17 mouse cellular contexts compared by ENCODE assay signal in the genomic region with DNA sequence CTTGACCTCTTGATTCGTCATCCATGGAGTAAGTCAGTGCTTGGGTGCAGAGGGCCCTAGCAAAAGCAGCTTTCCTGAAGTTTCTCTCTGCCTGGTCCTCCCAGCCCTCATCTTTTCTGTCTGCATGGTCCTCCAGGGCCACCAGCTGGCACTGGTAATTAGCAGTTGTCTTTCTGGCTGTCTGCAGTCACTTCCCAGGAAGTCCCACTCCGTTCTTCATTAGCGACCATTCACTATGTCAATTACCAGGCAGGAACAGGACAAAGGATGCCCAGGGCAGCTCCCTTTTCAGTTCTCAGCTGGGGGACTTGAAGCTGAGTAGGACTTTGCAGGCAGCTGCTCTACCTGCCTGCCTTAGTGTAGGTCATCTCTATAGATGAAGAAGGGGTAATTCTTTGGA.
A peak's percentile ranks its signal among the peaks of the same experiment; 100 is the strongest.
DNase-seq lines count a peak whose midpoint lies in the region; ATAC-seq and TF ChIP-seq lines count a peak whose summit lies in the region.
"Had no signal": no experiment of that assay in that cellular context is flagged by ENCODE, and none has a peak within 500 bp of the region (broad histone marks: within the 10 kb centered on the region; RNA-seq: fewer than 3 reads in every experiment).

No protein-coding gene starts in this region.

- DNase-seq in midbrain, embryonic 11.5 days (ENCODE audit: low spot score, missing footprints), result peak; percentile 72
- peak; percentile 22 for DNase-seq in brain, adult 2 months (ENCODE audit: low read depth, low spot score)
- peak; percentile 64 for DNase-seq in brain, embryonic 14.5 days (ENCODE audit: low read depth)
- DNase-seq in left cerebral cortex, postnatal 25 days (ENCODE audit: low spot score in 2 of 2), result no peak
- DNase-seq: adrenal gland, postnatal 10 days; adrenal gland, postnatal 25 days; cerebellum, adult 11 months; cerebellum, adult 8-10 months; cerebellum, adult 9-11 months; cerebellum, postnatal 36 days; embryo, embryonic 11 days had no signal

- H3K4me3 ChIP-seq in midbrain, embryonic 11.5 days (ENCODE audit: low read depth, low read length), result no peak overlapping the region
- no peak overlapping the region for H3K4me3 ChIP-seq in midbrain, embryonic 15.5 days
- H3K4me3 ChIP-seq: embryonic facial prominence, embryonic 13.5 days; embryonic facial prominence, embryonic 15.5 days; erythroblast, embryonic 14.5 days; forebrain, embryonic 13.5 days had no signal

- ATAC-seq in midbrain, embryonic 11.5 days (ENCODE audit: low FRiP score), result no peak
- no peak for ATAC-seq in midbrain, embryonic 15.5 days (replicated peaks)
- ATAC-seq: forebrain, embryonic 13.5 days; forebrain, embryonic 16.5 days had no signal

- H3K4me2 ChIP-seq in midbrain, embryonic 11.5 days, result no peak overlapping the region
- H3K4me2 ChIP-seq in midbrain, embryonic 15.5 days, result no peak overlapping the region
- H3K4me2 ChIP-seq: embryonic facial prominence, embryonic 13.5 days; embryonic facial prominence, embryonic 15.5 days; forebrain, embryonic 13.5 days had no signal

- no peak for TF ChIP-seq CTCF in brain, embryonic 14.5 days (IDR thresholded peaks at IDR 0.05; ENCODE audit: borderline replicate concordance, extremely low read depth, insufficient read depth, insufficient read length)

- H3K27ac ChIP-seq in midbrain, embryonic 11.5 days (ENCODE audit: low read depth, low read length), result no peak overlapping the region
- H3K27ac ChIP-seq in midbrain, embryonic 15.5 days, result no peak overlapping the region
- H3K27ac ChIP-seq: embryonic facial prominence, embryonic 13.5 days; embryonic facial prominence, embryonic 15.5 days; forebrain, embryonic 13.5 days had no signal

- 68% methylated on average over 3 of the region's 3 CpGs for WGBS in midbrain, embryonic 11.5 days
- 63% methylated on average over 3 of the region's 3 CpGs for WGBS in midbrain, embryonic 15.5 days

- H3K9me3 ChIP-seq in midbrain, embryonic 11.5 days (ENCODE audit: control insufficient read depth, low read length), result no peaks in the 10 kb centered on the region
- H3K9me3 ChIP-seq in midbrain, embryonic 15.5 days, result no peaks in the 10 kb centered on the region
- H3K9me3 ChIP-seq: embryonic facial prominence, embryonic 13.5 days; embryonic facial prominence, embryonic 15.5 days; forebrain, embryonic 13.5 days had no signal

- intact Hi-C loops in left cerebral cortex, postnatal 25 days (cut with DNase I), result no loop called here

- H3K4me1 ChIP-seq in midbrain, embryonic 11.5 days (ENCODE audit: control insufficient read depth, insufficient read depth, low read length), result peaks cover 9% of the 10 kb centered on the region
- H3K4me1 ChIP-seq in midbrain, embryonic 15.5 days, result peaks cover 20% of the 10 kb centered on the region
- H3K4me1 ChIP-seq: embryonic facial prominence, embryonic 13.5 days; embryonic facial prominence, embryonic 15.5 days had no signal

- TF ChIP-seq POLR2A in brain, embryonic 14.5 days (IDR thresholded peaks at IDR 0.05; ENCODE audit: borderline replicate concordance, extremely low read depth, insufficient read depth, insufficient read length, poor library complexity, severe bottlenecking), result no peak

- H3K27me3 ChIP-seq in midbrain, embryonic 11.5 days (ENCODE audit: control insufficient read depth, insufficient read depth, low read length), result no peaks in the 10 kb centered on the region
- H3K27me3 ChIP-seq in midbrain, embryonic 15.5 days (replicated peaks), result no peaks in the 10 kb centered on the region
- H3K27me3 ChIP-seq: embryonic facial prominence, embryonic 13.5 days; embryonic facial prominence, embryonic 15.5 days; forebrain, embryonic 13.5 days had no signal

- H3K9ac ChIP-seq in midbrain, embryonic 11.5 days (ENCODE audit: low read length), result no peak overlapping the region
- no peak overlapping the region for H3K9ac ChIP-seq in midbrain, embryonic 15.5 days
- H3K9ac ChIP-seq: embryonic facial prominence, embryonic 13.5 days; embryonic facial prominence, embryonic 15.5 days; forebrain, embryonic 13.5 days had no signal

- H3K36me3 ChIP-seq in midbrain, embryonic 11.5 days (ENCODE audit: control insufficient read depth, insufficient read depth, low read length), result no peaks in the 10 kb centered on the region
- H3K36me3 ChIP-seq in midbrain, embryonic 15.5 days (replicated peaks), result no peaks in the 10 kb centered on the region
- H3K36me3 ChIP-seq: embryonic facial prominence, embryonic 13.5 days; embryonic facial prominence, embryonic 15.5 days had no signal

Comparison
In these comparisons a context has a peak if more than half of its experiments do, and no peak if none do; other contexts are left out.
1. DNase-seq: peak in midbrain, embryonic 11.5 days (single experiment), brain, adult 2 months (single experiment) and brain, embryonic 14.5 days (single experiment); none in left cerebral cortex, postnatal 25 days (0 of 2).